Mouse (Mus musculus) kidney, embryonic 14.5 days (tissue): ENCODE results near the gene Adcy6. TPM values are rescaled to one million over a fixed set of nuclear protein-coding genes. Genes with fewer than 3 reads are reported as not detected.

Experiments used
- ATAC-seq: fragments of 200-750 bp; cut with Nextera tagmentation; 2 replicates; pipeline ENCODE4 v1.8.0; 2017; ENCODE audit warnings: moderate number of reproducible peaks, mild to moderate bottlenecking, moderate TSS enrichment, moderate library complexity; ENCODE audit not compliant: low FRiP score, low TSS enrichment
- H3K27ac ChIP-seq: fragments of 300-500 bp; sonication (generic); 2 replicates; pipeline ENCODE4 v1.5.1; 2014; ENCODE audit warnings: low read depth, mild to moderate bottlenecking, low read length, moderate library complexity, mixed read lengths
- H3K27me3 ChIP-seq: fragments of 300-500 bp; sonication (generic); 2 replicates; pipeline ENCODE4 v1.6.1; 2014; ENCODE audit warnings: mild to moderate bottlenecking, low read length; ENCODE audit not compliant: control insufficient read depth, insufficient read depth
- H3K36me3 ChIP-seq: fragments of 300-500 bp; sonication (generic); 2 replicates; pipeline ENCODE4 v1.6.1; 2014; ENCODE audit warnings: low read length, mixed read lengths; ENCODE audit not compliant: control insufficient read depth, insufficient read depth
- H3K4me1 ChIP-seq: fragments of 300-500 bp; sonication (generic); 2 replicates; pipeline ENCODE4 v1.6.1; 2014; ENCODE audit warnings: low read length, mixed read lengths; ENCODE audit not compliant: control insufficient read depth, insufficient read depth
- H3K4me2 ChIP-seq: fragments of 300-500 bp; sonication (generic); replicated peaks from 2 replicates; pipeline ENCODE4 v1.6.1; 2014; ENCODE audit warnings: low read depth, mild to moderate bottlenecking, low read length
- H3K4me3 ChIP-seq: fragments of 300-500 bp; sonication (generic); 2 replicates; pipeline ENCODE4 v1.5.1; 2014; ENCODE audit warnings: mild to moderate bottlenecking, low read length
- H3K9ac ChIP-seq: fragments of 300-500 bp; sonication (generic); 2 replicates; pipeline ENCODE4 v1.6.1; 2014; ENCODE audit warnings: low read depth, mild to moderate bottlenecking, low read length, moderate library complexity
- H3K9me3 ChIP-seq: fragments of 300-500 bp; sonication (generic); 2 replicates; pipeline ENCODE4 v1.6.1; 2016; ENCODE audit warnings: low read length; ENCODE audit not compliant: control insufficient read depth
- WGBS: fragments of 180-500 bp; shearing (Covaris S2); extraction: QIAGEN DNeasy Blood & Tissue Kit; methylation state at CpG from one replicate; pipeline ENCODE4 v1.1.7; 2014; 5-methylcytosine and 5-hydroxymethylcytosine counted together
- polyA plus RNA-seq: library from polyadenylated mRNA; unstranded; fragments of >200 nt; fragmentation: Nextera tagmentation; extraction: Ambion mirVana; gene quantifications from 2 replicates; pipeline ENCODE4 v1.2.1, GENCODE M21; 2014

Adcy6 gene
- polyA plus RNA-seq: 26.2 and 31.5 TPM in 2 replicates

GRCm38 (mm10) chr15:98609331-98610130, at the start of gene Adcy6:
TSS of gene Adcy6 (minus strand) at chr15:98610076.
- Histone ChIP-seq H3K9me3 (no peaks in the 10 kb centered on the region), H3K27ac (peak within 1 kb of the TSS; percentile 95), H3K27me3 (no peaks in the 10 kb centered on the region), H3K9ac (peak within 1 kb of the TSS; percentile 93), H3K4me1 (peaks cover 22% of the 10 kb centered on the region), H3K36me3 (no peaks in the 10 kb centered on the region; the same call in 1 of the 2 replicates), H3K4me3 (peak within 1 kb of the TSS; percentile 83), H3K4me2 (peak within 1 kb of the TSS; percentile 87)
- peak; percentile 82 for ATAC-seq
- 1% methylated on average over 49 of the region's 75 CpGs for WGBS

DNA sequence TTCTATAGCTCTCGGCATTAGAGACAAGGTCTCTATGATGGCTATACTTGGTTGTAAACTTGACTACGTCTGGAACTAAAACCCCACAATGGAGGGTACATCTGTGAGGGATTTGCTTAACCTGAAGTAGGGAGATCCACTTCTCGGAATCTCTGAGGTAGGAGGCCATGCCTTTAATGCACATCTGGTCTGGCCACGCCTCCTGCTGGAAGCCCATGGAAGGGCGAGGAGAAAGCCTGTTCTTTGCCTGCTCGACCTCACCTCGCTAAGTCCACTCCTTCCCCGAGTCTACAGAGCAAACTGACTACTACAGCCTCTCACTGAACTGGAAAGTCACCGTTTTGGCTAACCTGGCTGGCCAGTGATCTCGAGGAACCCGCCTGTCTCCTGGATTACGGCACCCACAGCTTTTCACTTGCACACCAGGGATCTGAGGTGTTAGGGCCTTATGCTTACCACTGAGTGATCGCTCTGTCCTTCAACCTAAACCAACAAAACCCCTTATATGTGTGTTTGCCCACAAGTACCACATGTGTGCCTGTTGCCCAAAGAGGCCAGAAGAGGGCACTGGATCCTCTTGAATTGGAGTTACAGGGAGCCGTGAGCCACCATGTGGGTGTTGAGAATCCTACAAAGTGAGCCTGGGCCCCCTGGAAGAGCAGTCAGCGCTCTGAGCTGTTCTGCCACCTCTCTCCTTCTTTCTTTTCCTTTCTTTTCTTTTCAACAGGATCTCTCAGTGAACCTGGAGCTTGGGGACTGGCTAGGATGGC, 47.3 kb upstream of the Adcy6 start:
- no peak overlapping the region for H3K27ac ChIP-seq
- no peak for ATAC-seq
- WGBS: 84% methylated on average over 15 of the region's 15 CpGs

DNA sequence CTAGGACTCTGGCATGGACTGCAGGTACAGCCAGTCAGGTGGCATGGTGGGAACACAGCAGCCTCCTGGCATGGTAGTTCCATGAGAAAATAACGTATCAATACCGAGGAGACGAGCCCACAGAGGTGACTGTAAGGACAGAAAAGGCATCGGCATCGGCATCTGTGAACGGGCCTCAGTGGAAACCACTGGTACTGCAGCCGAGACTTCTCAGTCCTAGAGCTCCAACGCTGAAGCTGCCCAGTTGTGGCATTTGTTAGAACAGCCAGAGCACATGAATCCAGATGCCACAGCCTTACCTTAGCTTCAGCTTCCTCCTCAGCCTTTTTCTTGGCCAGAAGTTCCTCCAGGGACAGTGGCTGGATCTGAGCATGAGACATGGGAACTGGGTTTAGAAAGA, 42.3 kb upstream of the Adcy6 start:
- 98% methylated on average over 8 of the region's 8 CpGs for WGBS
- no peaks in the 10 kb centered on the region for H3K27me3 ChIP-seq
- peaks cover 99% of the 10 kb centered on the region for H3K36me3 ChIP-seq
- H3K4me2 ChIP-seq: no peak overlapping the region
- H3K4me3 ChIP-seq: no peak overlapping the region
- no peaks in the 10 kb centered on the region for H3K4me1 ChIP-seq
- ATAC-seq: no peak
- H3K9ac ChIP-seq: no peak overlapping the region
- H3K27ac ChIP-seq: no peak overlapping the region
- no peaks in the 10 kb centered on the region for H3K9me3 ChIP-seq

More for the DNA sequence above, 47.3 kb upstream of the Adcy6 start:
- Histone ChIP-seq H3K36me3 (peaks cover 68% of the 10 kb centered on the region), H3K4me3 (no peak overlapping the region), H3K9ac (no peak overlapping the region), H3K9me3 (no peaks in the 10 kb centered on the region), H3K4me1 (peaks cover 8% of the 10 kb centered on the region), H3K27me3 (no peaks in the 10 kb centered on the region), H3K4me2 (no peak overlapping the region)

GRCm38 (mm10) chr15:98651431-98651830, 41.6 kb upstream of the Adcy6 start:
- WGBS: 89% methylated on average over 15 of the region's 15 CpGs
- H3K27me3 ChIP-seq: no peaks in the 10 kb centered on the region
- H3K4me3 ChIP-seq: no peak overlapping the region
- H3K36me3 ChIP-seq: peaks cover 98% of the 10 kb centered on the region
- H3K27ac ChIP-seq: no peak overlapping the region
- no peaks in the 10 kb centered on the region for H3K9me3 ChIP-seq
- no peaks in the 10 kb centered on the region for H3K4me1 ChIP-seq
- no peak overlapping the region for H3K4me2 ChIP-seq
- H3K9ac ChIP-seq: no peak overlapping the region
- ATAC-seq: no peak

- H3K4me1 ChIP-seq: no peaks in the 10 kb centered on the region
- no peaks in the 10 kb centered on the region for H3K27me3 ChIP-seq
- H3K9me3 ChIP-seq: no peaks in the 10 kb centered on the region
- H3K27ac ChIP-seq: no peak overlapping the region
- H3K4me3 ChIP-seq: no peak overlapping the region
- peaks cover 97% of the 10 kb centered on the region for H3K36me3 ChIP-seq
- no peak overlapping the region for H3K9ac ChIP-seq
- ATAC-seq: no peak
- H3K4me2 ChIP-seq: no peak overlapping the region
- 94% methylated on average over 3 of the region's 3 CpGs for WGBS
Observed at GRCm38 (mm10) chr15:98648071-98648470, 38.2 kb upstream of the Adcy6 start.

GRCm38 (mm10) chr15:98647308-98647707, 37.4 kb upstream of the Adcy6 start:
- Histone ChIP-seq H3K4me1 (no peaks in the 10 kb centered on the region), H3K27me3 (no peaks in the 10 kb centered on the region), H3K4me3 (no peak overlapping the region), H3K9me3 (no peaks in the 10 kb centered on the region), H3K9ac (no peak overlapping the region), H3K27ac (no peak overlapping the region), H3K4me2 (no peak overlapping the region), H3K36me3 (peaks cover 94% of the 10 kb centered on the region)
- WGBS: 85% methylated on average over 10 of the region's 10 CpGs
- no peak for ATAC-seq

DNA sequence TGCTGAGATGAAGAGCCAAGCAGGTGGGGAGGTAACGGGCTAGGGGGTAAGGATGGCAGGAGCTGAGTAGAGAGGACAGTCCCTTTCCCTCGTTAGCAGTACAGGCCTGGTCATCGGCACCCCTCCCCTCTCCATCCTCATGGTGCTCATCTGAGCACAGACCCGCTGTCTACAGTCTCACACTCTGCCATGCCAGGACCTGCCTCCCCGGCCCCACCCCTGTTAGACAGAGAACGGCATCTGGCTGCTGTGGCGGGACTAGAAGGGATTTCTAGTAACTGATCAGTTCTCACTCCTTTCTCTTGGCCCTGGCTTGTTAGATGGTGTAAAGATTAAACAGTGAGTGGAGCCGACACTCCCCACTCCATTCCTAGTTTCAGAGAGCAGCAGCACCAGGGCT, 36.9 kb upstream of the Adcy6 start:
- Histone ChIP-seq H3K27me3 (no peaks in the 10 kb centered on the region), H3K4me3 (no peak overlapping the region), H3K27ac (no peak overlapping the region), H3K9ac (no peak overlapping the region), H3K4me2 (no peak overlapping the region), H3K36me3 (peaks cover 94% of the 10 kb centered on the region), H3K9me3 (no peaks in the 10 kb centered on the region), H3K4me1 (no peaks in the 10 kb centered on the region)
- no peak for ATAC-seq
- WGBS: 84% methylated on average over 8 of the region's 8 CpGs

GRCm38 (mm10) chr15:98645057-98646026, 35.5 kb upstream of the Adcy6 start:
- no peaks in the 10 kb centered on the region for H3K27me3 ChIP-seq
- no peak overlapping the region for H3K4me2 ChIP-seq
- H3K36me3 ChIP-seq: peaks cover 89% of the 10 kb centered on the region
- no peak overlapping the region for H3K27ac ChIP-seq
- 86% methylated on average over 24 of the region's 24 CpGs for WGBS
- H3K9ac ChIP-seq: no peak overlapping the region
- H3K9me3 ChIP-seq: no peaks in the 10 kb centered on the region
- H3K4me1 ChIP-seq: no peaks in the 10 kb centered on the region
- no peak overlapping the region for H3K4me3 ChIP-seq
- no peak for ATAC-seq
